Mouse (Mus musculus) liver, embryonic 14.5 days (tissue): ENCODE data around the gene Nfasc.

ENCODE experiments used
- CTCF ChIP-seq: IDR thresholded peaks from 2 replicates; pipeline ENCODE4 v1.5.1; 2016; ENCODE audit warnings: antibody characterized with exemption, low read depth, control low read depth
- EP300 ChIP-seq: IDR thresholded peaks from 2 replicates; pipeline ENCODE4 v1.6.1; 2016; ENCODE audit warnings: antibody characterized with exemption, low read depth

DNA sequence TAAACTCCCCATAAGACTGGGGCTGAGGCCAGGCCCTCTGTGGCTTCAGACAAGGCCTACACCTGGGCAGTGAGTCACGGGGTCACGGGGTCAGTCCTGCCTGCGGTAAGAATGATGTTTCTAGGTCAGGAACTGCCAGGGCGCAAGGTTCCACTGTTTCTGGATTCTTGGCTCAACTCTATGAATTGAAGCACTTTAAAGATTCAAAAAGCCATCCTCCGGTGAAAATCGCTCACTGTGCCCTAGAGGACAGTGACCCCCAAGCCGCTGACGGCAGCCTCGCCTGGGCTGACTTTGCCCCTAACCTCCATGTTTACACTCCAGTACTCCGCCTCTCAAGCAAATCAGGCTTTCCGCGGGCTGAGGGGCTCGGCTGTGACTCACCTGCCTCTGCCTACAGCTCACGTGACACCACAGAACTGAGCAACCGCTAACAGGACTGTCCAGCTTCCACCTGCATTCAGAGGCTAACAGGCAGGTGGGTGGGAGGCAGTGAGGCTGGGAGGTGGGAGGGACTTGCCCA is 154.9 kb downstream of the Nfasc start:
- TF ChIP-seq EP300 (no peak), CTCF (no peak)
